Mouse (Mus musculus): ENCODE data around the gene Vsx2. TPM values are rescaled to one million over a fixed set of nuclear protein-coding genes. Genes with fewer than 3 reads are reported as not detected.
A peak's percentile ranks its signal among the peaks of the same experiment; 100 is the strongest.

Vsx2 gene
- polyA plus RNA-seq, 1 experiment = 5.8 TPM

DNA sequence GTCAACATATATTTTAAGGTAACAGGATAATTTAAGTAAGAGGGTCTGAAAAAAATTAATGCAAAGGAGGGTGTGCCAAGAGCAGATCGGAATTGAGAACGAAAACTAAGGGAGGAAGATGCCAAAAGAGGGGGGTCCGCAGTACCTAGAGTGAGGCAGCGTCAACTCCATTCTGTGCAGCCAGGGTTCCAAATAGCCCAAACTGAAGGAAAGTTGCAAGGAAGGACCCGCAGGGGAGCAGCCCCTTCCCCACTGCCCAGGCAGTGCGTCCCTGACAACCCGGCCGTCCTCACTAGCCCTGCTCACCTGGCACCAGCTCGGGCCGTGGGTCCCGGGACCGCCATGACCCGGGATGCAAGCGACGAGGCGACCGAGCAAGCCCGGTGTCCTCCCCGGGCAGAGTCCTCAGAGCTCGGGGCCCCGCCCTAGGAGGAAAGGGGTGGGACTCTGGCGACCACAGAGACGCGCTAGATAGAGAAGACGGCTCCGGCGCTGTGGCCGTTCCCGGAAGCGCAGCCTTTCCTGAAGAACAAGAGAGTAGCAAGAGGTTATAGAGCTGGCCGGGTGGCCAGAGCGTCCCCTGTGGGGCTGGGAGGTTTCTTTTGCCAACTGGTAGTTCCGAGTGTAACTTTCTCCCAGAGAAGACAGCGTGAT lies 47.5 kb downstream of the Vsx2 start, which contains the start of gene Abcd4:
Gene Abcd4, minus strand, starts transcription at position 437 of the 654 bp plus-strand sequence.
- DNase-seq (ENCODE audit: low read depth) = peak; percentile 97
- peak; percentile 73; the same call in 1 of the 2 replicates for TF ChIP-seq POLR2A (IDR thresholded peaks at IDR 0.05; ENCODE audit: borderline replicate concordance, extremely low read depth, insufficient read depth, insufficient read length, poor library complexity, severe bottlenecking)
- peak; percentile 61 for TF ChIP-seq CTCF (IDR thresholded peaks at IDR 0.05; ENCODE audit: borderline replicate concordance, extremely low read depth, insufficient read depth, insufficient read length)

DNA sequence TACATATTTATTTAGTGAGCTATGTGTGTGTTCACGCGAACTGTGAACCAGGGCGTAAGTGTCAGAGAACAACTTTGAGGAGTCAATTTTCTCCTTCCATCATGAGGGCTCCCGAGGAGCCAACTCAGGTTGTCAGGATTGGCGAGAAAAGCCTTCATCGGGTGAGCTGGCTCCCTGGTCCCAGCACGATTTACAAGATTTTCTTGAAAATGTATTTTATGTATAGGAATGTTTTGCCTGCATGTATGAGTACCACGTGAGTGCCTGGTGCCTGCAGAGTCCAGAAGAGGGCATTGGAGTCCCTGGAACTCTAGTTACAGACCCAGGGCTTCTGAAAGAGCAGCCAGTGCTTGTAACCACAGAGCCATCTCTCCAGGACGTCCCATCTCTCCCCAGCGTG lies 48.1 kb downstream of the Vsx2 start:
- DNase-seq (ENCODE audit: low read depth) = peak; percentile 53
- TF ChIP-seq CTCF (IDR thresholded peaks at IDR 0.05; ENCODE audit: borderline replicate concordance, extremely low read depth, insufficient read depth, insufficient read length) (peak; percentile 18; the same call in 1 of the 2 replicates), POLR2A (IDR thresholded peaks at IDR 0.05; ENCODE audit: borderline replicate concordance, extremely low read depth, insufficient read depth, insufficient read length, poor library complexity, severe bottlenecking) (no peak)

DNA sequence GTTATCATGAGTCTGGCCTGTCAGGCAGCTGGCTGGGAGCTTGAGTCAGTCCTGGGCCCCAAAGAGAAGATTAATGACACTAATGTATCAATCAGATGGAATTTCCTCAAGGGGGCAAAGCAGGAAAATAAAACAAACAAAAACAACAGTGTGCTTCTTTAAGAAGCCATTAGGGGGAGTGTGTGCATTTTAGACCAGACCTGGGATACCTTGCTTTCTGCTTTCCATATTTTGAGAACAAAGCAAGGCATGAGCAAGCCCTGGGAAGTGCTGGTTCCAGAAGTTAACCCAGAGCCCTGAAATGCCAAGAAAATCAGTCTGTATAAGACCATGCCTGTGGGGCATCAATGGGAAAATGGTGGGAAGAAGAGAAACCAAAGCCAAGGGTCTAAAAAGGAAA lies 51.4 kb downstream of the Vsx2 start:
- DNase-seq (ENCODE audit: low read depth) = peak; percentile 63
- TF ChIP-seq POLR2A (IDR thresholded peaks at IDR 0.05; ENCODE audit: borderline replicate concordance, extremely low read depth, insufficient read depth, insufficient read length, poor library complexity, severe bottlenecking) (no peak), CTCF (IDR thresholded peaks at IDR 0.05; ENCODE audit: borderline replicate concordance, extremely low read depth, insufficient read depth, insufficient read length) (peak; percentile 14; the same call in 1 of the 2 replicates)

DNA sequence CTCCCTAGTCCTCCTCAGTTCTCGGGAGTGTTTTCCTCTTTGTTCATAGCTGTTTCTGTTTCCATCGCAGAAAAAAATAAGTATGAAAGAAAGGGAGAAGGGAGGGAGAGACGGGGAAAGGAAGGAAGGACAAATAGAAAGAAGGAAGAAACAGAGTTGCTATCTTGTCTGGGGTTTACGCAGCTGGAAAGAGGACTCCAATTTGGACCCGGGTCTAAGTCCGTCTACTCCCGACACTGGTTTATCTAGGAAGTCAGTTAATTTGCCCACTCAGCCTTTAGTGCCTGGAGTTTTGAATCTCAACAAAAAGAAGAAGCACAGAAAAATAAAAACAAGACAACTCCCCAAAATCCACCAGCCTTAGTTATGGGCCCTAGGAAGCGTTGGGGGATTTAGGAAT lies 55.0 kb downstream of the Vsx2 start:
- TF ChIP-seq POLR2A (IDR thresholded peaks at IDR 0.05; ENCODE audit: borderline replicate concordance, extremely low read depth, insufficient read depth, insufficient read length, poor library complexity, severe bottlenecking) (no peak), CTCF (IDR thresholded peaks at IDR 0.05; ENCODE audit: borderline replicate concordance, extremely low read depth, insufficient read depth, insufficient read length) (no peak)
- no peak for DNase-seq (ENCODE audit: low read depth)

DNA sequence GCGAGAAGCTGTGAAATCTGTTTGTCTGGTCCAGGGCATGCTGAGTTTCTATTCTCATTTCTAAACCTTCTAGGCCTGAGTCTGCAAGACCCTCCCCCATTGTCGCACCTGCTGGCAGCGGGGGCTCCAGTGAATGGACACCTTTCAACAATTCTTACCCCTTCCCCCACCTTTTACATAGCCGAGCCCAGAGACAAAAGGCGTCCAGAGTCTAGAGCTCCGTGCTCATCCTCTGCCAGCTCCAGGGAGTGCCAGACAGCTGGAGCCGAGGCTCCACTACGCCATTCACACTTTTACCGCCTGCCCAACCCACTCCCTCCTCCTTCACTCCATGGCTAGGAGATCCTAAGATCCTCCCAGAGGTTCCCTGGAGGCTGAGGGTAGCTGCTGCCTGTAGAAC lies 55.6 kb downstream of the Vsx2 start:
- DNase-seq (ENCODE audit: low read depth) = peak; percentile 76

DNA sequence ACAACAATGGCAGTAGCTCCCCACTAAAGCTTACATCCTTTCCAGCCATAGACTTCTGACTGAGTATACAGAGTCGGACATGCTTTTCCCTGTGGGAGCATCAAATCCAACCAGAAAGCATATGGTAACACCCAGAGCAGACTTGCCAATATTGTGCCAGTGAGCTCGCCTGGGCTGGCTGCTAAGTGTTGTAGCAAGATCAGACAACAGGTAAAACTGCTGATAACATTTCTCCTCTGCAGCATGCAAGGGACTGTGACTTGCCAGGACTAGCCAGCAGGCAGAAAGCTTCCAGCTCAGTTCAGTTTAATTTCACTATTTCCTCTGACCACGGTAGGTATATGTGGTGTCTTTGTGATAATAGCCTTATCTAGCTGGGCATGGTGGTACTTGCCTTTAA lies 62.3 kb downstream of the Vsx2 start:
- no peak for DNase-seq (ENCODE audit: low read depth)
- TF ChIP-seq CTCF (IDR thresholded peaks at IDR 0.05; ENCODE audit: borderline replicate concordance, extremely low read depth, insufficient read depth, insufficient read length) (no peak), POLR2A (IDR thresholded peaks at IDR 0.05; ENCODE audit: borderline replicate concordance, extremely low read depth, insufficient read depth, insufficient read length, poor library complexity, severe bottlenecking) (no peak)

More for the DNA sequence above, 55.6 kb downstream of the Vsx2 start:
- no peak for TF ChIP-seq CTCF (IDR thresholded peaks at IDR 0.05; ENCODE audit: borderline replicate concordance, extremely low read depth, insufficient read depth, insufficient read length)
- no peak for TF ChIP-seq POLR2A (IDR thresholded peaks at IDR 0.05; ENCODE audit: borderline replicate concordance, extremely low read depth, insufficient read depth, insufficient read length, poor library complexity, severe bottlenecking)

DNA sequence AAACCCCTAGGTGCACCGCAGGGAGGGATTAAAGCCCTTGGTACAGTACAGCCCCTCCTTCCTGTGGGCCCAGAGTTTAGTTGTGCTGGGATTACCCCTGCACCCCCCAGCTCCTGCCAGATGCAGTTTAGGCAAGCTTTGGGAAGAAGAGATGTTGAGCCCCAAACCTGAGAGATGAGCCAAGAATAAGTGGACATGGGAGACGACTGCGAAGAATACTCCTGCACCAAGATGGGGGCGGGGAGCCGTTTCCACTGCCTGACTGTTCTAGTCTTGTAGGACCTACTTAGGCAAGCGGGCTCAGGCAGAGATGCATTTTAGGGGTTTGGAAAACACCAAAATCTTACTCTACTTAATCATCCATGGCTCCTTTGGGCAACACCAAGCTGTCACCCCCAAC lies 70.7 kb downstream of the Vsx2 start:
- TF ChIP-seq POLR2A (IDR thresholded peaks at IDR 0.05; ENCODE audit: borderline replicate concordance, extremely low read depth, insufficient read depth, insufficient read length, poor library complexity, severe bottlenecking) (no peak), CTCF (IDR thresholded peaks at IDR 0.05; ENCODE audit: borderline replicate concordance, extremely low read depth, insufficient read depth, insufficient read length) (no peak)
- no peak for DNase-seq (ENCODE audit: low read depth)

DNA sequence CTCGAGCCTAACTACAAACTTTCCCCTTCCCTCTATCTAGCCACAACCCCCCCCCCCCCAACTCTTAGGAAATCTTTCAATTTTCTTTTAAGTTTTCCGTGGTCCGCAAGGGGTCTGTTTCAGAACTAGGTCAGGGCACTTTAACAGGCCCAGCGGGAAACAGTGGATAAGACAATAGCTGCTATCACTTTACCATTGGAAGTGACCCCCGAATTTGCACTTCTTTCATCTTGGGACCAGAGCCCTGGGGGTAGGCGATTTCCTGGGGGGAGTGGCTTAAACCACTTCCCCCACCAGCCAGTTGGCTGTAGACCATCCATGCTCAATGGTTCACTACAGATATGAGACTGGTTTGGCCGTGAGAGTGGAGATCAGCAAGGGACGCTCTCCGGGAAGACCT lies 71.1 kb downstream of the Vsx2 start, which contains the start of gene Vrtn:
Gene Vrtn, plus strand, starts transcription at position 366 of the 400 bp plus-strand sequence.
- TF ChIP-seq POLR2A (IDR thresholded peaks at IDR 0.05; ENCODE audit: borderline replicate concordance, extremely low read depth, insufficient read depth, insufficient read length, poor library complexity, severe bottlenecking) (no peak), CTCF (IDR thresholded peaks at IDR 0.05; ENCODE audit: borderline replicate concordance, extremely low read depth, insufficient read depth, insufficient read length) (no peak)
- DNase-seq (ENCODE audit: low read depth) = no peak

Other genes starting within 250 kb of the Vsx2 start
- 48.3 and 70.1 TPM in 2 replicates for gene Coq6, start 208.1 kb upstream of the Vsx2 start, polyA plus RNA-seq (2012; rRNA removed)
- gene Fam161b, start 207.9 kb upstream of the Vsx2 start, polyA plus RNA-seq (2012; rRNA removed) = 16.2 and 18.4 TPM in 2 replicates
- gene Entpd5, start 160.7 kb upstream of the Vsx2 start, polyA plus RNA-seq (2012; rRNA removed) = 7.1 and 9.8 TPM in 2 replicates
- 3.4 TPM in 2 replicates for gene Bbof1, start 160.7 kb upstream of the Vsx2 start, polyA plus RNA-seq (2012; rRNA removed)
- 14.3 and 15.2 TPM in 2 replicates for gene Rnf113a2, start 152.6 kb upstream of the Vsx2 start, polyA plus RNA-seq (2012; rRNA removed)
- 18.0 and 19.3 TPM in 2 replicates for gene Aldh6a1, start 118.8 kb upstream of the Vsx2 start, polyA plus RNA-seq (2012; rRNA removed)
- gene Lin52, start 118.3 kb upstream of the Vsx2 start, polyA plus RNA-seq (2012; rRNA removed) = 24.5 and 40.8 TPM in 2 replicates
- 25.1 and 34.0 TPM in 2 replicates for gene Abcd4, start 47.7 kb downstream of the Vsx2 start, polyA plus RNA-seq (2012; rRNA removed)
- 0.03 TPM in 1 of 2 replicates, not detected in the other for gene Vrtn, start 71.3 kb downstream of the Vsx2 start, polyA plus RNA-seq (2012; rRNA removed)
- 5.0 and 10.1 TPM in 2 replicates for gene Syndig1l, start 129.1 kb downstream of the Vsx2 start, polyA plus RNA-seq (2012; rRNA removed)
- gene Npc2, start 203.4 kb downstream of the Vsx2 start, polyA plus RNA-seq (2012; rRNA removed) = 64.0 and 66.2 TPM in 2 replicates
- 80.2 and 131 TPM in 2 replicates for gene Isca2, start 203.5 kb downstream of the Vsx2 start, polyA plus RNA-seq (2012; rRNA removed)

Measured in brain, embryonic 14.5 days (tissue).